ENCODE assay signal across 28 mouse cellular contexts in genomic region chr1:105523768-105524167, GRCm38 (mm10).
A peak's percentile ranks its signal among the peaks of the same experiment; 100 is the strongest.
DNase-seq lines count a peak whose midpoint lies in the region; ATAC-seq and TF ChIP-seq lines count a peak whose summit lies in the region.
"Had no signal": no experiment of that assay in that cellular context is flagged by ENCODE, and none has a peak within 500 bp of the region (broad histone marks: within the 10 kb centered on the region; RNA-seq: fewer than 3 reads in every experiment).

No protein-coding gene starts in this region.

- no peak overlapping the region for H3K27ac ChIP-seq in left cerebral cortex, adult 2 months
- peak overlapping the region; percentile 72 for H3K27ac ChIP-seq in ES-Bruce4 (ENCODE audit: insufficient read depth, low read length)
- H3K27ac ChIP-seq in forebrain, embryonic 15.5 days (replicated peaks): no peak overlapping the region
- H3K27ac ChIP-seq: embryonic facial prominence, embryonic 12.5 days; embryonic facial prominence, embryonic 15.5 days; heart, embryonic 15.5 days; hindbrain, embryonic 14.5 days; hindbrain, postnatal 0 days had no signal

- TF ChIP-seq CTCF in left cerebral cortex, adult 2 months (IDR thresholded peaks at IDR 0.05): no peak
- no peak for TF ChIP-seq CTCF in ES-Bruce4 (IDR thresholded peaks at IDR 0.05; ENCODE audit: low read depth, low read length)

- no peak overlapping the region for H3K4me3 ChIP-seq in left cerebral cortex, adult 2 months
- H3K4me3 ChIP-seq in ES-Bruce4 (ENCODE audit: low read depth, low read length): no peak overlapping the region
- H3K4me3 ChIP-seq in forebrain, embryonic 15.5 days: no peak overlapping the region
- H3K4me3 ChIP-seq: embryonic facial prominence, embryonic 12.5 days; embryonic facial prominence, embryonic 15.5 days; heart, embryonic 12.5 days; heart, embryonic 15.5 days had no signal

- peak; percentile 99 for ATAC-seq in frontal cortex, adult (ENCODE audit: low TSS enrichment)
- ATAC-seq in forebrain, embryonic 15.5 days (replicated peaks): no peak
- ATAC-seq: forebrain, embryonic 14.5 days; hindbrain, postnatal 0 days; inflammation-experienced regulatory T-cells, adult 6 months; intestine, postnatal 0 days had no signal

- no peaks in the 10 kb centered on the region for H3K9me3 ChIP-seq in ES-Bruce4 (replicated peaks; ENCODE audit: control insufficient read depth, insufficient read depth, low read length, poor library complexity, severe bottlenecking)
- H3K9me3 ChIP-seq in forebrain, embryonic 15.5 days: no peaks in the 10 kb centered on the region
- H3K9me3 ChIP-seq: embryonic facial prominence, embryonic 12.5 days; embryonic facial prominence, embryonic 15.5 days; heart, embryonic 12.5 days; heart, embryonic 15.5 days had no signal

- H3K4me1 ChIP-seq in ES-Bruce4 (ENCODE audit: control insufficient read depth, insufficient read depth, low read length): peaks cover 5% of the 10 kb centered on the region
- H3K4me1 ChIP-seq in forebrain, embryonic 15.5 days: no peaks in the 10 kb centered on the region
- H3K4me1 ChIP-seq: embryonic facial prominence, embryonic 12.5 days; embryonic facial prominence, embryonic 15.5 days; heart, embryonic 15.5 days had no signal

- no peak overlapping the region for H3K9ac ChIP-seq in ES-Bruce4 (ENCODE audit: low read depth, poor library complexity, severe bottlenecking)
- H3K9ac ChIP-seq in forebrain, embryonic 15.5 days (replicated peaks): no peak overlapping the region
- H3K9ac ChIP-seq: embryonic facial prominence, embryonic 12.5 days; embryonic facial prominence, embryonic 15.5 days; heart, embryonic 12.5 days; heart, embryonic 15.5 days; hindbrain, embryonic 14.5 days had no signal

- no peaks in the 10 kb centered on the region; the same call in 1 of the 2 replicates for H3K36me3 ChIP-seq in ES-Bruce4 (ENCODE audit: control insufficient read depth, insufficient read depth, low read length, poor library complexity, severe bottlenecking)
- no peaks in the 10 kb centered on the region for H3K36me3 ChIP-seq in forebrain, embryonic 15.5 days
- H3K36me3 ChIP-seq: heart, embryonic 15.5 days had no signal

- no peak for TF ChIP-seq POLR2A in ES-Bruce4 (IDR thresholded peaks at IDR 0.05; ENCODE audit: insufficient read depth, low read length)

- no peak for TF ChIP-seq EP300 in ES-Bruce4 (IDR thresholded peaks at IDR 0.05; ENCODE audit: insufficient read depth, low read depth, low read length)

- WGBS in forebrain, embryonic 15.5 days: 55% methylated on average over 2 of the region's 2 CpGs

- H3K27me3 ChIP-seq in ES-Bruce4 (ENCODE audit: control insufficient read depth, insufficient read depth, low read length, poor library complexity, severe bottlenecking): no peaks in the 10 kb centered on the region
- H3K27me3 ChIP-seq in forebrain, embryonic 15.5 days: no peaks in the 10 kb centered on the region
- H3K27me3 ChIP-seq: CH12.LX; embryonic facial prominence, embryonic 12.5 days; embryonic facial prominence, embryonic 15.5 days; heart, embryonic 12.5 days; heart, embryonic 15.5 days had no signal

- no peak overlapping the region for H3K4me2 ChIP-seq in forebrain, embryonic 15.5 days (replicated peaks)
- H3K4me2 ChIP-seq: embryonic facial prominence, embryonic 12.5 days; embryonic facial prominence, embryonic 15.5 days; heart, embryonic 12.5 days; heart, embryonic 15.5 days; hindbrain, embryonic 14.5 days had no signal

- DNase-seq in frontal cortex, postnatal 14 days (ENCODE audit: low spot score in 2 of 2): no peak
- peak; percentile 3 to 7 for DNase-seq in left cerebral cortex, adult 9 months (ENCODE audit: low spot score in 2 of 2)
- no peak for DNase-seq in left cerebral cortex, adult 2 months (ENCODE audit: extremely low spot score in 1 of 2, low spot score in 2 of 2)
- DNase-seq in brain, adult 2 months (ENCODE audit: low read depth, low spot score): peak; percentile 64
- no peak for DNase-seq in urinary bladder, adult 18-20 months (ENCODE audit: low spot score in 2 of 2)
- DNase-seq: adrenal gland, postnatal 10 days; adrenal gland, postnatal 36 days; cerebellum, adult 11 months; cerebellum, adult 2 months; cerebellum, adult 9-11 months; cerebellum, postnatal 25 days; gastrocnemius, postnatal 25 days; heart, adult 18-20 months; heart, postnatal 10 days; heart, postnatal 4 days had no signal

- intact Hi-C loops in left cerebral cortex, adult 2 months (cut with DNase I): no loop called here

Comparison
In these comparisons a context has a peak if more than half of its experiments do, and no peak if none do; other contexts are left out.
1. DNase-seq: peak in left cerebral cortex, adult 9 months (2 of 2) and brain, adult 2 months (single experiment); none in frontal cortex, postnatal 14 days (0 of 2), left cerebral cortex, adult 2 months (0 of 2) and urinary bladder, adult 18-20 months (0 of 2).